Mouse (Mus musculus): ENCODE measurements around the gene Mark1. TPM values are rescaled to one million over a fixed set of nuclear protein-coding genes. Genes with fewer than 3 reads are reported as not detected.

The Mark1 gene
- polyA plus RNA-seq, 1 experiment = not detected

DNA sequence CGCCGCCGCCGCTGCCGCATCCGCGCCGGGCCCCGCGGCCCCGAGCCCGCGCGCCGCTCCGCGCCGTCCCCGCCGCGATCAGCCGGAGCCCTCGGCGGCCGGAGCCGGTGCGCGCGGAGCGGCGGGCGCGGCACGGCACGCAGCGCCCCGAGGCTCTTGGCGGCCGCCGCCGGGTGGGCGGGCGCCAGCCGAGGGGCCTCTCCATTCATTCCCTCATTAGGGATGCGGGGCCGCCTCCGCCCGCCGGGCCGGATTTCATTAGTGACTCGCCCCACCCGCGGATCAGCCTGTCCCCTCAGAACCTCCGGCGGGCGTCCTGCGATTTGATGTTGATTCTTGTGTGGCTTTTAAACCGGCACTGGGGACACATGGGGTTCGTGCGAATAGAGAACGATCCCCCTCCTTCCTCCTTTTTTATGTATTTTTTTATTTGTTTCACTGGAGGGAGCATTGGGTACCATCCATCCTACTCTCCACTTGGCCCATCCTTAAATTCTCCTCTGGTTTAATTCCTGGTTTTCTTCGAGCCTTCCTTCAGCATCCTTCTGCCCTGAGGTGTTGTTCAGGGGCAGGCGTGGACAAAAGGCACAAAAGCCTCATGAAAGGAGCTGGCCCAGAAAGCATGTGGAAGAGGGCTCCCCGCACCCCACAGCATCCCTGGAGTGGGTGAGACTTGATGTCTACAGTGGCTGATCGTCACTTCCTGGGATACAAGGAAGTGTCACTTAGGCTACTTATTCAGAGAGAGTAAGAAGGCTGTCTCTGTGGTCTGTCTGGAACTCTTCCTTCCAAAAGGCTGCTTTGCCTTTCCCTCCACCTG, 620 bp upstream of the Mark1 start:
- Histone ChIP-seq H3K4me3 (ENCODE audit: insufficient read depth, low read depth, low read length) (peak overlapping the region; percentile 95), H3K27ac (ENCODE audit: insufficient read depth, low read depth, low read length) (peak overlapping the region; percentile 34), H3K4me1 (ENCODE audit: control insufficient read depth, insufficient read depth, low read length) (peaks cover 8% of the 10 kb centered on the region)
- 25% methylated on average over 65 of the region's 65 CpGs for WGBS
- TF ChIP-seq CTCF (IDR thresholded peaks at IDR 0.05; ENCODE audit: insufficient read depth, low read depth, low read length) (no peak), POLR2A (IDR thresholded peaks at IDR 0.05; ENCODE audit: insufficient read depth, low read depth, low read length) (no peak)

DNA sequence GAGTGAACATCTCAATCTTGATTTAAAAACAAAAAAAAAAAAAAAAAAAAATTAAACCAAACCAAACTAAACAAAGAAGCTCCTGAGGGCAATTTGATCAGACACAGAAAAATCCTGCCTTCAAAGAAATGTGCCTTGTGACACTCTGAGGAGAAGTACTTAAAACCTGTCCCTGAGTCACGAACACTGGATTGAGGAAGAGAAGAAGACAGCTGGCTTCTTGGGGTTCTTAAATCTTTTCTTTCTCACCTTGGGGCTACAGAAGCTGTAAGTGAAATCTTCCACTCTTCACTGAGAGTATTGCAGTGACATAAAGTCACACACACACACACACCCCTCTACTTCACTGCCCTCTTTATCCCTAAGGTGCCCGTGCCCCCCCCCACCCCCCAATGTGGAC, 739 bp downstream of the Mark1 start:
- TF ChIP-seq POLR2A (IDR thresholded peaks at IDR 0.05; ENCODE audit: insufficient read depth, low read depth, low read length) = no peak
- TF ChIP-seq CTCF (IDR thresholded peaks at IDR 0.05; ENCODE audit: insufficient read depth, low read depth, low read length) = no peak
- peaks cover 8% of the 10 kb centered on the region for H3K4me1 ChIP-seq (ENCODE audit: control insufficient read depth, insufficient read depth, low read length)
- H3K4me3 ChIP-seq (ENCODE audit: insufficient read depth, low read depth, low read length) = peak overlapping the region; percentile 95
- WGBS = 4% methylated on average over 2 of the region's 2 CpGs
- H3K27ac ChIP-seq (ENCODE audit: insufficient read depth, low read depth, low read length) = no peak overlapping the region

DNA sequence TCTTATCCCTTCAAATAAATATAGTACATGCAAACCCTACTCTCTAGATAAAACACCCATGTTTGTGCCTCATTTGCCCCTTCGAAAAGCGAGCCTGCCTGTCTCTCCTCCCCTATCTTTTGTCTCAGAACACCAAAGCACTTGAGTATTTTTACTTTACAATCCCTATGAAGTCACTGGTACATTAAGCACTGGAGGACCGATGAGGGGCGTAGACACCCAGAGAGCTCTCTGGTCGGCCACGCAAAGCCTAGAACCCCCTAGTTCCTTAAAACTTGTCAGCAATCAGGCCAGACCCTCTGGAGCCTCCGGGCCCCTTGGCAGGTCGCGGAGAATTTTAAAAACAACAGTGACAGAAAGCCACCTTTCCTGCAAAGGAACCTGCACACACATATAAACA, 1.2 kb downstream of the Mark1 start:
- TF ChIP-seq CTCF (IDR thresholded peaks at IDR 0.05; ENCODE audit: insufficient read depth, low read depth, low read length) = no peak
- no peak for TF ChIP-seq POLR2A (IDR thresholded peaks at IDR 0.05; ENCODE audit: insufficient read depth, low read depth, low read length)
- Histone ChIP-seq H3K4me1 (ENCODE audit: control insufficient read depth, insufficient read depth, low read length) (peaks cover 8% of the 10 kb centered on the region), H3K27ac (ENCODE audit: insufficient read depth, low read depth, low read length) (no peak overlapping the region)

DNA sequence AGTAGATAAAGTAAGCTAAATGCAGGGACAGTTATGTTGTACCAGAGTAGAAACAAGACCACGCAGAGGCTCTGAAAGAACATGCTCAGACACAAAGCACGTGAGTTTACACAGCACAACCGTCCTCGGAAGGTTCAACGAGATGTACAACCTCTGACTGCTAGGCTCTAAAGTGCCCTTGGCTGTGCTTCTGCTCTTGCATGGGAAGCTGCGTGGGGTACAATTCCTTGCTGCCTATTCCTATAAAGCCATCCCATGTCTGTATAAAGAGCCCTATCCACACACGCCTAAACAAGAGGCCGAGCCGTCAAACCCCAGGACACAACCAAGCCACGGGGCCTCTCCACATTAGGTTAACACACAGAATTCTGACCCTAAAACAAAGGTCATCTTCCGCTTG, 1.9 kb downstream of the Mark1 start:
- TF ChIP-seq POLR2A (IDR thresholded peaks at IDR 0.05; ENCODE audit: insufficient read depth, low read depth, low read length) = no peak
- TF ChIP-seq CTCF (IDR thresholded peaks at IDR 0.05; ENCODE audit: insufficient read depth, low read depth, low read length) = no peak
- Histone ChIP-seq H3K27ac (ENCODE audit: insufficient read depth, low read depth, low read length) (peak overlapping the region; percentile 29), H3K4me3 (ENCODE audit: insufficient read depth, low read depth, low read length) (peak overlapping the region; percentile 25), H3K4me1 (ENCODE audit: control insufficient read depth, insufficient read depth, low read length) (peaks cover 8% of the 10 kb centered on the region)
- WGBS = 35% methylated on average over 11 of the region's 11 CpGs

More for the DNA sequence above, 1.2 kb downstream of the Mark1 start:
- 12% methylated on average over 9 of the region's 9 CpGs for WGBS
- H3K4me3 ChIP-seq (ENCODE audit: insufficient read depth, low read depth, low read length) = peak overlapping the region; percentile 47

DNA sequence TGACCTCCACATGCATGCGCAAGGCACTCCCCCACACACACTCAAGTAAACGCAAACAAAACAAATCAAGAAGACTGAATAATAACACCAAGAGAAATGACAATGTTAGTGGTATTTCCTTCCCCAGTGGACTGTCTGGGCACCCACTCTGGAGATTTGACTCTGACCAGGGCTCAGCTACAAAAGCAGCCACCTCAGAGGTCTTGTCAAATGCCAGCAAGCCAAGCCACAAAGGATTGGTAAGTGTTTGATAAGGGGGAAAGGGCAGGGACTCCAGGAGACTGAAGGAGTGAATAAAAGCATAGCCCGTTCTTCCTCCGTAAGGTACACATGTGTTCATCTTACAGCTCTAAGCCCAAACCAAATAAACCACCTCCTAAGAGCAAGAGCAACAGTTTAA, 4.0 kb downstream of the Mark1 start:
- Histone ChIP-seq H3K4me1 (ENCODE audit: control insufficient read depth, insufficient read depth, low read length) (peaks cover 8% of the 10 kb centered on the region), H3K4me3 (ENCODE audit: insufficient read depth, low read depth, low read length) (no peak overlapping the region), H3K27ac (ENCODE audit: insufficient read depth, low read depth, low read length) (no peak overlapping the region)
- WGBS = 90% methylated on average over 4 of the region's 4 CpGs
- TF ChIP-seq CTCF (IDR thresholded peaks at IDR 0.05; ENCODE audit: insufficient read depth, low read depth, low read length) (no peak), POLR2A (IDR thresholded peaks at IDR 0.05; ENCODE audit: insufficient read depth, low read depth, low read length) (no peak)

DNA sequence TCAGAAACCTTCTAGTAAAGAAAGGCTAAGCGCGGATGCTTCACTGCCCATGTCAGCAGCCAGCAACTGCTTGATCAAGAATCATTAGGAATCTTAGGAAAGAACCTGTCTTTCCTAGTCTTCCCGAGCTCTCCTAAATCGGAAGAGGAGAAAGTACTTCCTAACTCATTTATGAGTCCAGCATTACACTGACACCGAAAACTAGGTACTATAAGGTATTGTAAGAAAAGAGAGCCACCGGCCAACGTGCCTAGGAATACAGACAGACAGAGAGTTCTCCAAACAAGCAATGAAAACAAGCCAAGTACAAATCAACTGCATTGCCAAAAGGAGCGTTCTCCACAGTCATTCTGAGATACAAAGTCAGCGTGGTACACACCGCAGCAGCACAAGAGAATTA, 8.2 kb downstream of the Mark1 start:
- H3K27ac ChIP-seq (ENCODE audit: insufficient read depth, low read depth, low read length) = no peak overlapping the region
- TF ChIP-seq CTCF (IDR thresholded peaks at IDR 0.05; ENCODE audit: insufficient read depth, low read depth, low read length) (no peak), POLR2A (IDR thresholded peaks at IDR 0.05; ENCODE audit: insufficient read depth, low read depth, low read length) (no peak)
- peaks cover 14% of the 10 kb centered on the region for H3K4me1 ChIP-seq (ENCODE audit: control insufficient read depth, insufficient read depth, low read length)
- WGBS = 75% methylated on average over 10 of the region's 10 CpGs
- no peak overlapping the region for H3K4me3 ChIP-seq (ENCODE audit: insufficient read depth, low read depth, low read length)

DNA sequence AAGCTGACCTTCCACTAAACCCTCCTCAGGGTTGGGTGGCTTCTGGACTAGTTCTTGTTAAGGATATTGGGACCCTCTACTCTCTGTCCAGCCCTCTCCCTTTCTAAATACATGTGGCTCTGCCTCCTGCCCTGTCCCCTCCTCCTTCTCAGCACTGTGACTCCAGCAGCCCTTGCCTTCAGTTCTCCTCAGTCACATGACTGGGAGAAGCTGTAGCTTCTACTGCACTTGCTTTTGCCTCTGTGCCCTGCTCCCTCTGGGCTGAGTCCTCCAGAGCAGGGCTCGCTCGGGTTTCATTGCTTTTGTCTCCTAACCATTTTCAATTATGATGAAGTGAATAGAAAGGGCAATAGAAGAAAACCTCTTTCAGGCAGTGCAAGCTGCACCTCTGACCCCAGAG, 12.6 kb downstream of the Mark1 start:
- no peak overlapping the region for H3K27ac ChIP-seq (ENCODE audit: insufficient read depth, low read depth, low read length)
- no peak overlapping the region for H3K4me3 ChIP-seq (ENCODE audit: insufficient read depth, low read depth, low read length)
- peaks cover 15% of the 10 kb centered on the region for H3K4me1 ChIP-seq (ENCODE audit: control insufficient read depth, insufficient read depth, low read length)
- TF ChIP-seq POLR2A (IDR thresholded peaks at IDR 0.05; ENCODE audit: insufficient read depth, low read depth, low read length) (no peak), CTCF (IDR thresholded peaks at IDR 0.05; ENCODE audit: insufficient read depth, low read depth, low read length) (no peak)
- 31% methylated on average over 2 of the region's 2 CpGs for WGBS

DNA sequence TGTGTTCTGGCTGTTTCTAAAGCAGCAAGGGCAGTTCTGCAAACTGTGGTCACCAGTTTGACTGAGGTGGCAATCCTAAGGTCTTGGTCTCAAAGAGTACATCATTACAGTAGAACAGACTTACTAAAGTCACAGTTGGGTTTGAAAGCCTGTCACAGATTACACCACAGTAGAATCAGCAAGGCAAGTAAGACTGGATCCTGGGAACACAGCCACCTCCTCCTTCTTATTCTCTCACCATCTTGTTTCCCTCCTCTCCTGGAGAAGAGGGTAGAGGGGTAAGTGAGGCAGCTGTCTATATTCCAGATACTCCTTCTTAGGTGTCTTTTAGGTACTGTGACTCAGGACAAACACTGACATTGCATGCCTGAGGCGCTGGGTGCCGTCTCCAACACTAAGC, 14.6 kb downstream of the Mark1 start:
- peaks cover 16% of the 10 kb centered on the region for H3K4me1 ChIP-seq (ENCODE audit: control insufficient read depth, insufficient read depth, low read length)
- 89% methylated on average over 2 of the region's 2 CpGs for WGBS
- H3K4me3 ChIP-seq (ENCODE audit: insufficient read depth, low read depth, low read length) = no peak overlapping the region
- no peak overlapping the region for H3K27ac ChIP-seq (ENCODE audit: insufficient read depth, low read depth, low read length)
- TF ChIP-seq POLR2A (IDR thresholded peaks at IDR 0.05; ENCODE audit: insufficient read depth, low read depth, low read length) (no peak), CTCF (IDR thresholded peaks at IDR 0.05; ENCODE audit: insufficient read depth, low read depth, low read length) (no peak)

DNA sequence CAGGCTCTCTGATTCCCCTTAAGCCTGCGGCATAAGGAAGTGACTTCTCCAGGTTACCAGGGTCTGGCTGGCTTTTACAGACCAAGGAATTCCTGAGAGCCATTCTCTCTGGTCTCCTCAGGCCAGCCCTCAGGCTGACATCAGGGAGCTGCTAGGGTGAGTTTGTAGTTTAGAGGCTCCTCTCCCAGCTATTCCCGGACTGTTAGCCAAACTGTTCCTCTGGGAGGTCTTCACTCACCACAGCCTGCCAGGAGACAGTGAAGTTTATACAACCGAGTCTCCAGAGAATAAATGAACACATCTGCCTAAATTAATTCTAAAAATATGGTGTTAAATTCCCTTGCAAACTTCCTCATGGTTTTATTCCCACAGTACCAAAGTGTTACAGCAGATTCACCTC, 15.6 kb downstream of the Mark1 start:
- no peak overlapping the region for H3K27ac ChIP-seq (ENCODE audit: insufficient read depth, low read depth, low read length)
- peaks cover 16% of the 10 kb centered on the region for H3K4me1 ChIP-seq (ENCODE audit: control insufficient read depth, insufficient read depth, low read length)
- H3K4me3 ChIP-seq (ENCODE audit: insufficient read depth, low read depth, low read length) = no peak overlapping the region
- whole genome bisulfite sequencing = 59% methylated on average over 3 of the region's 3 CpGs
- TF ChIP-seq CTCF (IDR thresholded peaks at IDR 0.05; ENCODE audit: insufficient read depth, low read depth, low read length) (no peak), POLR2A (IDR thresholded peaks at IDR 0.05; ENCODE audit: insufficient read depth, low read depth, low read length) (no peak)

Measured in olfactory bulb, adult 2 months (tissue).